ENCODE assay signal across 13 mouse cellular contexts in the genomic region with DNA sequence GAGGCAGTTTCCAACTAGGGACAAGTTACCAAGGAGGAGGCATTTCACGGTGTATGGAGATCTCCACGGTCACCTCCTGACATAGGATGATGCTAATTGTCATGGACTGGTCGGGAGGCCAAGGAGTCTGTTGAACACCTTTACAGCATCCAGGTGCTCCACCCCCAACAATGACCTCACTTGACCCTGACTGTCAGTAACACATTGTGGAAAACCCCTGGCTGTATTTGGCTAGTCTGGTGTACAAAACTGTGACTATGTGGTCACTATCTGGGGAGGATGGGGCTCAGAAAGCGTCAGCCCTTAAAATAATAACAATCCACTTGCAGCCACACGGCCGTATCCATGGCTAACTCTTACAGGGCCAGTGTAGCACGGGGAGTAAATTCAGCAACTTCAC.
"Had no signal": no experiment of that assay in that cellular context is flagged by ENCODE, and none has a peak within 500 bp of the region (broad histone marks: within the 10 kb centered on the region; RNA-seq: fewer than 3 reads in every experiment).

No protein-coding gene starts in this region.

- H3K36me3 ChIP-seq: intestine, embryonic 15.5 days; limb, embryonic 15.5 days; liver, embryonic 13.5 days; midbrain, embryonic 12.5 days had no signal

- H3K27ac ChIP-seq: intestine, embryonic 15.5 days; liver, embryonic 13.5 days; midbrain, embryonic 12.5 days had no signal

- H3K27me3 ChIP-seq: intestine, embryonic 15.5 days; limb, embryonic 15.5 days; liver, embryonic 13.5 days; midbrain, embryonic 12.5 days had no signal

- DNase-seq: kidney, adult 18-20 months; kidney, postnatal 14 days; layer of hippocampus, adult 9-11 months; layer of hippocampus, postnatal 36 days; liver, embryonic 13.5 days; lung, adult 18-20 months; right cerebral cortex, postnatal 4 days; spleen, adult 18-20 months; thymus, postnatal 4 days had no signal

- H3K4me3 ChIP-seq: intestine, embryonic 15.5 days; limb, embryonic 15.5 days; liver, embryonic 13.5 days; midbrain, embryonic 12.5 days had no signal

- H3K4me2 ChIP-seq: intestine, embryonic 15.5 days; limb, embryonic 15.5 days; liver, embryonic 13.5 days; midbrain, embryonic 12.5 days had no signal

- ATAC-seq: intestine, embryonic 15.5 days; midbrain, embryonic 16.5 days had no signal

- H3K9ac ChIP-seq: intestine, embryonic 15.5 days; limb, embryonic 15.5 days; liver, embryonic 13.5 days; midbrain, embryonic 12.5 days had no signal

- H3K9me3 ChIP-seq: intestine, embryonic 15.5 days; limb, embryonic 15.5 days; liver, embryonic 13.5 days had no signal

- H3K4me1 ChIP-seq: midbrain, embryonic 12.5 days had no signal
